Mouse (Mus musculus) G1E (cell line): ENCODE results near the gene Gmfb. TPM values are rescaled to one million over a fixed set of nuclear protein-coding genes. Genes with fewer than 3 reads are reported as not detected.

ENCODE experiments used
- ATAC-seq: 2 replicates; pipeline ENCODE4 v1.8.0; 2016; ENCODE audit warnings: mild to moderate bottlenecking; ENCODE audit not compliant: insufficient number of reproducible peaks, poor library complexity, low FRiP score, severe bottlenecking; ENCODE audit errors: extremely low read depth
- DNase-seq: peaks from one replicate; pipeline ENCODE4 v3.0.0; 2012; ENCODE audit warnings: low spot score
- H3K27me3 ChIP-seq: 2 replicates; pipeline ENCODE4 v1.6.1; 2012; ENCODE audit warnings: mild to moderate bottlenecking, low read length, inconsistent platforms; ENCODE audit not compliant: insufficient read depth
- H3K36me3 ChIP-seq: replicated peaks from 2 replicates; pipeline ENCODE3; 2012; ENCODE audit warnings: mild to moderate bottlenecking, inconsistent platforms
- H3K4me1 ChIP-seq: 2 replicates; pipeline ENCODE4 v1.6.1; 2012; ENCODE audit warnings: low read depth, low read length, inconsistent platforms, mixed read lengths; ENCODE audit not compliant: insufficient read depth
- H3K4me3 ChIP-seq: 2 replicates; pipeline ENCODE4 v1.5.1; 2012; ENCODE audit warnings: low read depth, mild to moderate bottlenecking, inconsistent platforms, low read length, moderate library complexity, mixed read lengths
- H3K9me3 ChIP-seq: replicated peaks from 2 replicates; pipeline ENCODE4 v1.6.1; 2012; ENCODE audit warnings: inconsistent platforms
- CTCF ChIP-seq: IDR thresholded peaks from 2 replicates; pipeline ENCODE4 v1.5.1; 2012; ENCODE audit warnings: low read depth, low read length, inconsistent platforms, mixed read lengths
- GATA1 ChIP-seq: IDR thresholded peaks from 2 replicates; pipeline ENCODE4 v1.6.1; 2012; ENCODE audit warnings: borderline replicate concordance, low read length, inconsistent platforms, mixed read lengths
- GATA2 ChIP-seq: IDR thresholded peaks from 2 replicates; pipeline ENCODE4 v1.6.1; 2012; ENCODE audit warnings: low read depth, low read length, inconsistent platforms, borderline replicate concordance
- POLR2AphosphoS5 ChIP-seq: IDR thresholded peaks from 2 replicates; pipeline ENCODE4 v1.6.1; 2012; ENCODE audit warnings: low read depth, low read length, inconsistent platforms; ENCODE audit not compliant: insufficient replicate concordance
- TAL1 ChIP-seq: conservative IDR thresholded peaks from 2 replicates; pipeline ENCODE4 v1.6.1; 2012; ENCODE audit warnings: low read depth, low read length, inconsistent platforms, mixed read lengths
- polyA plus RNA-seq: library from polyadenylated mRNA; stranded (reverse); fragments of >175 nt; gene quantifications from 2 replicates; pipeline ENCODE4 v1.2.3, GENCODE M21; 2012
- total RNA-seq, 2 experiments: library from RNA; stranded (forward) in 1 of 2; stranded (reverse) in 1 of 2; fragments of 200-1000 nt in 1 of 2; fragments of >200 nt in 1 of 2; fragmentation: Nextera tagmentation in 1 of 2; gene quantifications; 2 replicates each; pipeline ENCODE4 v1.2.3; 2014 to 2017

Gmfb gene
- total and polyA plus RNA-seq, 3 experiments: 5.2 to 243 (median 131) TPM

GRCm38 (mm10) chr14:46782187-46782828 lies 39.7 kb downstream of the Gmfb start:
- peaks cover 82% of the 10 kb centered on the region for H3K36me3 ChIP-seq

GRCm38 (mm10) chr14:46781086-46781485 lies 41.0 kb downstream of the Gmfb start:
- Histone ChIP-seq H3K27me3 (no peaks in the 10 kb centered on the region), H3K9me3 (peaks cover 15% of the 10 kb centered on the region), H3K4me3 (no peak overlapping the region), H3K4me1 (peaks cover 9% of the 10 kb centered on the region), H3K36me3 (peaks cover 92% of the 10 kb centered on the region)
- DNase-seq (no peak), ATAC-seq (no peak)
- no peak for TF ChIP-seq GATA2
- no peak for TF ChIP-seq GATA1
- no peak for TF ChIP-seq CTCF
- TF ChIP-seq POLR2AphosphoS5: no peak
- no peak for TF ChIP-seq TAL1

More at GRCm38 (mm10) chr14:46782187-46782828, 39.7 kb downstream of the Gmfb start:
- Histone ChIP-seq H3K4me3 (no peak overlapping the region), H3K4me1 (peaks cover 19% of the 10 kb centered on the region), H3K9me3 (peaks cover 15% of the 10 kb centered on the region), H3K27me3 (no peaks in the 10 kb centered on the region)
- TF ChIP-seq GATA2 (no peak), TAL1 (no peak), POLR2AphosphoS5 (no peak), GATA1 (no peak)
- ATAC-seq (no peak), DNase-seq (no peak)

GRCm38 (mm10) chr14:46779217-46779616 lies 42.8 kb downstream of the Gmfb start:
- H3K9me3 ChIP-seq: peaks cover 15% of the 10 kb centered on the region
- ATAC-seq: no peak
- no peaks in the 10 kb centered on the region for H3K27me3 ChIP-seq
- H3K4me3 ChIP-seq: no peak overlapping the region
- peaks cover 93% of the 10 kb centered on the region for H3K36me3 ChIP-seq
- DNase-seq: no peak
- H3K4me1 ChIP-seq: peaks cover 3% of the 10 kb centered on the region; the same call in 1 of the 2 replicates
- no peak for TF ChIP-seq CTCF
- TF ChIP-seq GATA2: no peak
- TF ChIP-seq POLR2AphosphoS5: no peak
- no peak for TF ChIP-seq GATA1
- no peak for TF ChIP-seq TAL1

GRCm38 (mm10) chr14:46778756-46779155 lies 43.3 kb downstream of the Gmfb start:
- Histone ChIP-seq H3K36me3 (peaks cover 92% of the 10 kb centered on the region), H3K4me3 (no peak overlapping the region), H3K4me1 (no peaks in the 10 kb centered on the region), H3K27me3 (no peaks in the 10 kb centered on the region), H3K9me3 (peaks cover 15% of the 10 kb centered on the region)
- DNase-seq (no peak), ATAC-seq (no peak)
- TF ChIP-seq GATA2: no peak
- no peak for TF ChIP-seq TAL1
- no peak for TF ChIP-seq POLR2AphosphoS5
- TF ChIP-seq CTCF: no peak
- no peak for TF ChIP-seq GATA1

GRCm38 (mm10) chr14:46770036-46770435 lies 52.0 kb downstream of the Gmfb start:
- ATAC-seq (no peak), DNase-seq (no peak)
- no peak overlapping the region for H3K4me3 ChIP-seq
- peaks cover 5% of the 10 kb centered on the region; the same call in 1 of the 2 replicates for H3K4me1 ChIP-seq
- TF ChIP-seq CTCF (no peak), TAL1 (no peak), POLR2AphosphoS5 (no peak), GATA2 (no peak), GATA1 (no peak)
- peaks cover 81% of the 10 kb centered on the region for H3K36me3 ChIP-seq
- no peaks in the 10 kb centered on the region for H3K27me3 ChIP-seq
- H3K9me3 ChIP-seq: no peaks in the 10 kb centered on the region

- Histone ChIP-seq H3K4me1 (peaks cover 5% of the 10 kb centered on the region; the same call in 1 of the 2 replicates), H3K36me3 (peaks cover 70% of the 10 kb centered on the region), H3K27me3 (no peaks in the 10 kb centered on the region), H3K9me3 (no peaks in the 10 kb centered on the region), H3K4me3 (no peak overlapping the region)
- DNase-seq (no peak), ATAC-seq (no peak)
- no peak for TF ChIP-seq POLR2AphosphoS5
- no peak for TF ChIP-seq GATA2
- TF ChIP-seq TAL1: no peak
- TF ChIP-seq CTCF: no peak
These were observed 54.9 kb downstream of the Gmfb start for GRCm38 (mm10) chr14:46767116-46767515.
